Mouse (Mus musculus) E14TG2a.4 (cell line): Measurements from ENCODE around the gene Rab43.

Source experiments
- CTCF ChIP-seq: conservative IDR thresholded peaks from 2 replicates; pipeline ENCODE4 v1.5.1; 2014; ENCODE audit warnings: low read length
- NANOG ChIP-seq: IDR thresholded peaks from 2 replicates; pipeline ENCODE4 v1.6.1; 2014; ENCODE audit warnings: borderline replicate concordance, low read length, mixed read lengths
- POU5F1 ChIP-seq: IDR thresholded peaks from 2 replicates; pipeline ENCODE4 v1.6.1; 2014; ENCODE audit warnings: low read length, borderline replicate concordance

GRCm38 (mm10) chr6:87774909-87775308 lies 37.1 kb downstream of the Rab43 start:
- TF ChIP-seq CTCF (no peak), NANOG (no peak), POU5F1 (no peak)
